Mouse (Mus musculus) lung, embryonic 15.5 days (tissue): ENCODE results near the gene Eml2. TPM values are rescaled to one million over a fixed set of nuclear protein-coding genes. Genes with fewer than 3 reads are reported as not detected.

Experiments
- ATAC-seq: fragments of 200-750 bp; cut with Nextera tagmentation; 2 replicates; pipeline ENCODE4 v1.8.0; 2017; ENCODE audit warnings: moderate number of reproducible peaks, borderline replicate concordance; ENCODE audit not compliant: low FRiP score, low TSS enrichment; ENCODE audit errors: extremely low read depth
- H3K27ac ChIP-seq: fragments of 300-500 bp; sonication (generic); 2 replicates; pipeline ENCODE4 v1.5.1; 2015; ENCODE audit warnings: moderate library complexity, mild to moderate bottlenecking, inconsistent platforms
- H3K27me3 ChIP-seq: fragments of 300-500 bp; sonication (generic); 2 replicates; pipeline ENCODE4 v1.6.1; 2015; ENCODE audit warnings: inconsistent platforms
- H3K36me3 ChIP-seq: fragments of 300-500 bp; sonication (generic); 2 replicates; pipeline ENCODE4 v1.6.1; 2015; ENCODE audit warnings: inconsistent platforms
- H3K4me1 ChIP-seq: fragments of 300-500 bp; sonication (generic); 2 replicates; pipeline ENCODE4 v1.6.1; 2015; ENCODE audit warnings: inconsistent platforms
- H3K4me2 ChIP-seq: fragments of 300-500 bp; sonication (generic); 2 replicates; pipeline ENCODE4 v1.6.1; 2015; ENCODE audit warnings: inconsistent platforms, mild to moderate bottlenecking, moderate library complexity
- H3K4me3 ChIP-seq: fragments of 300-500 bp; sonication (generic); 2 replicates; pipeline ENCODE4 v1.5.1; 2015; ENCODE audit warnings: mild to moderate bottlenecking, inconsistent platforms
- H3K9ac ChIP-seq: fragments of 300-500 bp; sonication (generic); 2 replicates; pipeline ENCODE4 v1.6.1; 2015; ENCODE audit warnings: inconsistent platforms
- H3K9me3 ChIP-seq: fragments of 300-500 bp; sonication (generic); 2 replicates; pipeline ENCODE4 v1.6.1; 2016; ENCODE audit warnings: inconsistent platforms
- WGBS: fragments of 180-500 bp; shearing (Covaris S2); methylation state at CpG from one replicate; pipeline ENCODE4 v1.1.7; 2015; 5-methylcytosine and 5-hydroxymethylcytosine counted together
- polyA plus RNA-seq: library from polyadenylated mRNA; unstranded; fragments of >200 nt; fragmentation: Nextera tagmentation; extraction: Ambion mirVana; gene quantifications from 2 replicates; pipeline ENCODE4 v1.2.1, GENCODE M21; 2015

The Eml2 gene
- polyA plus RNA-seq, 1 experiment from 2014 or later, result 12.2 TPM

DNA sequence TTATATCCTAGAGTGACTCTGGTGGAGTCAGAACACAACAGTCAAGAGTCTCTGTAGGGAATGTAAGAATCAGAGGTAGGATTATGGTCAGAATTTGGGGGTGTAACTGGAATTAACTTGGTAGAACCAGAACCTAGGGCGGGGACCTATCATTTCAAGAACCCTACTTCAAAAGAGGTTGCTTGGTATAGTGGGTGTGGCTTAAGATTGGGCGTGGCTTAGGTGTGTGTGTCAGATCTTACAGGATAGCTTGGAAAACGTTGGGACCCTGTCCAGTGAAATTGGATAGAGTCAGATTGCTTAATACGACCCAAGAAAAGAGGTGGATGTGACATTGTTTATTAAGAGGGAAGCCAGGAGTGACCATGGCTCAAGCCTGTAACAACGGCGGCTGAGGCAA is 3.7 kb downstream of the Eml2 start:
- no peak overlapping the region for H3K4me3 ChIP-seq
- no peak overlapping the region for H3K9ac ChIP-seq
- H3K4me1 ChIP-seq, result peaks cover 44% of the 10 kb centered on the region
- peaks cover 58% of the 10 kb centered on the region for H3K27me3 ChIP-seq
- H3K27ac ChIP-seq, result no peak overlapping the region
- peak overlapping the region; percentile 50; the same call in 1 of the 2 replicates for H3K4me2 ChIP-seq
- no peaks in the 10 kb centered on the region for H3K36me3 ChIP-seq
- no peak for ATAC-seq
- WGBS, result 33% methylated on average over 6 of the region's 6 CpGs
- H3K9me3 ChIP-seq, result no peaks in the 10 kb centered on the region

DNA sequence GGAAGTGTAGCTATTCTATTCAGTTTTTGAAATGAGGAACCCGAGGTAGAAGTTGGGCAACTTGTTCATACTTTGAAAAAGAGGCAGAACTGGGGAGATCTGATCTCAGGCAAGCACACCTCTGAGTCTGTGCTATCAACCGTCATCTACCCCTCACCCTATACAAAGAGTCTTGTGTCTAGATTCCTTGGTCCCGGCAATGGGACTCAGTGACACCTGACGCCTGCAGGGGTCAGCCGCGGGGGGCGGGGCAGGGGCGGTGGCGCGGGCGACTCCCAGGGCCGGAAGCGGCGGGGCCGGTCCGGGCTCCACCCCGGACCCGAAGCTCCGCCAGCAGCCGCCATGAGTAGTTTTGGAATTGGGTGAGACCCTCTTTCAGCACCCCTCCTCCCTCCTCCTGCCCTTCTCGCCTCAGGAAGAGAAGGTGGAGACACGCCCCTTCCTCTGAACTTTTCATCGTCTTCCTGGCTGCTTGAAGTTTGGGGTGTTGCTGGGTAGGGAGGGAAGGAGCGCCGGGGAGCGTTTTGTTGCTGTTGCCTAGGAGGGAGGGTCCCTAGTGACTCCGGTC is 4.7 kb downstream of the Eml2 start:
- Histone ChIP-seq H3K9me3 (no peaks in the 10 kb centered on the region), H3K4me1 (peaks cover 44% of the 10 kb centered on the region), H3K27ac (no peak overlapping the region), H3K4me3 (peak overlapping the region; percentile 57), H3K36me3 (peaks cover 1% of the 10 kb centered on the region), H3K27me3 (peaks cover 49% of the 10 kb centered on the region), H3K9ac (peak overlapping the region; percentile 67), H3K4me2 (peak overlapping the region; percentile 82)
- WGBS, result 1% methylated on average over 27 of the region's 27 CpGs
- ATAC-seq, result peak; percentile 27

DNA sequence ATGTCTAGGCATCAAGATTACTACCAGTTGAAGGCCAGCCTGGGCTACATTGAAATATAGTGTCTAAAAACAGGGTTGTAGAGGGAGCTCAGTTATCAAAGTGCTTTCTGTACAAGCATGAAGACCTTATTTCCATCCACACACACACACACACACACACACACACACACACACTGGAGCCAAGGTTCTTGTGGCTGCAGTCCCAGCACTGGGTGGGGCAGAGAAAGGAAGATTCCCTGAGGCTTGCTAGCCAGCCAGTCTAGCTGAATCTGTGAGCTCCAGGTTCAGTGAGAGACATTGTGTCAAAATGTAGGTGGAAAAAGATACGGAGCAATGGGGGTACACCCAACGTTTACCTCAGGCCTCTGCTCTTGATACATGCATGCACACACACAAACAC is 8.0 kb downstream of the Eml2 start:
- no peak for ATAC-seq
- Histone ChIP-seq H3K27me3 (peaks cover 16% of the 10 kb centered on the region), H3K36me3 (peaks cover 6% of the 10 kb centered on the region), H3K27ac (no peak overlapping the region), H3K4me3 (no peak overlapping the region), H3K9me3 (no peaks in the 10 kb centered on the region), H3K9ac (no peak overlapping the region), H3K4me1 (peaks cover 29% of the 10 kb centered on the region), H3K4me2 (no peak overlapping the region)
- 80% methylated on average over 2 of the region's 2 CpGs for WGBS

DNA sequence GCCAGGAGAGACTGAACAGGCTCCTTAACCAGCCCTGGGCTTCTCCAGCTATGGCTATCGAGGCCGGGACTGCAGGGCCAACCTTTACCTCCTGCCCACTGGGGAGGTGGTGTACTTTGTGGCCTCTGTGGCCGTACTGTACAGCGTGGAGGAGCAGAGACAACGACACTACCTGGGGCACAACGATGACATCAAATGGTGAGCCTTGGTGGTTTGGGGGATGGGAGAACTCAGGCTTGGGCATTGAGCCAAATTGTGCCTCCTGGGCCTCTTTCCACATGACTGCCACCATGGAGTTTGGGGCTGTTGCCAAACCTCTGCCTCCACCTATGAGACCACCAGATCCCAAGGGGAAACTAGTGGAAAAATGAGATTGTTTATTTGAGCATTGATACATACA is 8.5 kb downstream of the Eml2 start:
- no peak overlapping the region for H3K4me3 ChIP-seq
- no peak overlapping the region for H3K4me2 ChIP-seq
- H3K9ac ChIP-seq, result no peak overlapping the region
- peaks cover 25% of the 10 kb centered on the region for H3K4me1 ChIP-seq
- H3K36me3 ChIP-seq, result peaks cover 6% of the 10 kb centered on the region
- H3K27me3 ChIP-seq, result peaks cover 11% of the 10 kb centered on the region
- H3K27ac ChIP-seq, result no peak overlapping the region
- WGBS, result 64% methylated on average over 6 of the region's 6 CpGs
- no peaks in the 10 kb centered on the region for H3K9me3 ChIP-seq
- ATAC-seq, result no peak

DNA sequence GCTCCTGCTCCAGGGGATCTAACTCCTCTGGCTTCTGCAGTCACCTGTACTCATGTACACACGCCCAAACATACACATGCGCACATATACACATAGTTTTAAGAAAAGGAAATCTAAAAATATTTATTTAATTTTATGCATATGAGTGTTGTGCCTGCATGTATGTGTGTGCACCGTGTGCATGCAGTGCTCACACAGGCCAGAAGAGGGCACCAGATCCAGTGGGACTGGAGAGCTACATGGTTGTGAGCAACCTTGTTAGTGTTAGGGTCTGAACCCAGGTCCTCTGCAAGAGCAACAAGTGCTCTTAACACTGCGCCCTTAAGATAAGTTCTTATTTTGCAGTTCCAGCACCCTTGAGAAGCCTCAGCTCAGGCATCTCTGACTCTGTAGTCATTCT is 18.5 kb downstream of the Eml2 start:
- no peak overlapping the region for H3K4me2 ChIP-seq
- no peaks in the 10 kb centered on the region for H3K9me3 ChIP-seq
- H3K27ac ChIP-seq, result no peak overlapping the region
- H3K36me3 ChIP-seq, result peaks cover 39% of the 10 kb centered on the region
- 96% methylated on average over 4 of the region's 4 CpGs for WGBS
- no peak overlapping the region for H3K4me3 ChIP-seq
- no peak overlapping the region for H3K9ac ChIP-seq
- no peak for ATAC-seq
- H3K27me3 ChIP-seq, result no peaks in the 10 kb centered on the region
- no peaks in the 10 kb centered on the region for H3K4me1 ChIP-seq

DNA sequence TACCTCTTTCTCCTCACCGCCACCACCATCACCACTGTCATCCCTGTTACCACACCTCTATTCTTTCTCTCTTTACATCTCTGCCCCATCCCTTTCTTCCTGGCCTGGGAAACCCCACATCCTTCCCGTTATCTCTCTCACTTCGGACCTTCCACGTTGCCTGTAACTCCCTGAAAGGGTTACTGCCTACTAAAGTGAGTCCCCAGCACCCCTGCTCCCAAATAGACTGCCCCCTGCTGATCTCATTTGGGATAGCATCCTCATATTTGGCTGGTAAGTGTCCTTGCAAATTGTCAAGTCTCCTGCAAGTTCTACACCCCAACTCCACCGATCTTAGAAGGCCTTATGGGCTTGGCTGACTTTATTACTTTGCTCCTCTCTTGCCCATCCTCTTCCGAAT is 20.5 kb downstream of the Eml2 start:
- H3K9me3 ChIP-seq, result no peaks in the 10 kb centered on the region
- no peak overlapping the region for H3K9ac ChIP-seq
- H3K4me1 ChIP-seq, result no peaks in the 10 kb centered on the region
- H3K4me2 ChIP-seq, result no peak overlapping the region
- peaks cover 37% of the 10 kb centered on the region for H3K36me3 ChIP-seq
- whole genome bisulfite sequencing, result 59% methylated on average over 6 of the region's 6 CpGs
- H3K27ac ChIP-seq, result no peak overlapping the region
- no peak for ATAC-seq
- H3K27me3 ChIP-seq, result no peaks in the 10 kb centered on the region
- H3K4me3 ChIP-seq, result no peak overlapping the region

DNA sequence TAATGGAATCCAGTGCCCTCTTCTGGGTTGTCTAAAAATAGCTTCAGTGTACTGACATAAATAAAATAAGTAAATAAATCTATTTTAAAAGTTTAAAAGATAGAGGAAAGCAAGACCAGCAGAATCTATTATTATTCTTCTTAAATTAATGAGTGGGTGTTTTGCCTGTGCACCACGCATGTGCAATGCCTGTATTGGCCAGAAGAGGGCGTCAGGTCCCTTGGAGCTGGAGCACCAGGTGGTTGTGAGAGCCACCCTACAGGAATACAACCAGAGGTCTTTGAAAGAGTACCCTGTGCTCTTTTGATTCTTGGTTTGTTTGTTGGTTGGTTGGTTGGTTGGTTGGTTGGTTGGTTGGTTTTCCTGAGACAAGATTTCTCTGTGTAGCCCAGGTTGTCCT is 21.8 kb downstream of the Eml2 start:
- no peak overlapping the region for H3K9ac ChIP-seq
- H3K4me1 ChIP-seq, result no peaks in the 10 kb centered on the region
- no peaks in the 10 kb centered on the region for H3K27me3 ChIP-seq
- ATAC-seq, result no peak
- no peaks in the 10 kb centered on the region for H3K9me3 ChIP-seq
- WGBS, result 29% methylated on average over 2 of the region's 2 CpGs
- peaks cover 30% of the 10 kb centered on the region for H3K36me3 ChIP-seq
- no peak overlapping the region for H3K4me3 ChIP-seq
- no peak overlapping the region for H3K4me2 ChIP-seq
- H3K27ac ChIP-seq, result no peak overlapping the region

DNA sequence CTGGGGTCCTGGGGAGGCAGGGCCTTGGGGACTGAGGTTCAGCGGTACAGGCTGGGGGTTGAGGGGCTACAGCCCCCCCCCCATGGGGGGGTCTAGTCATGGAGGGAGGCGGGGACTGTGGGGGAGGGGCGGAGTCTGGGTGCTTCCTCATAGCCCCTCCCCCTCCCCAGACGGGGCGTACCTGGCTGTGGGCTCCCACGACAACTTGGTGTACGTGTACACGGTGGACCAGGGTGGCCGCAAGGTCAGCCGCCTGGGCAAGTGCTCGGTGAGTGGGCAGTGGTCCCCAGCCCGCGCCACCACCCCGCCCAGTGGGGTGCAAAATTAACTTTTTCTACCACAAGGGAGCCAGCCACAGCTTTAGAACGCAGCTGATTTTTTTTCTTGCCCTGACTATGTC is 25.4 kb downstream of the Eml2 start:
- no peak overlapping the region for H3K4me2 ChIP-seq
- 0 out of 2 replicates have a peak, but pooled peaks have one; percentile 19 for ATAC-seq
- H3K27me3 ChIP-seq, result no peaks in the 10 kb centered on the region
- H3K36me3 ChIP-seq, result peaks cover 16% of the 10 kb centered on the region
- H3K27ac ChIP-seq, result no peak overlapping the region
- H3K9me3 ChIP-seq, result no peaks in the 10 kb centered on the region
- H3K4me3 ChIP-seq, result no peak overlapping the region
- H3K4me1 ChIP-seq, result no peaks in the 10 kb centered on the region
- no peak overlapping the region for H3K9ac ChIP-seq
- 70% methylated on average over 15 of the region's 15 CpGs for whole genome bisulfite sequencing

DNA sequence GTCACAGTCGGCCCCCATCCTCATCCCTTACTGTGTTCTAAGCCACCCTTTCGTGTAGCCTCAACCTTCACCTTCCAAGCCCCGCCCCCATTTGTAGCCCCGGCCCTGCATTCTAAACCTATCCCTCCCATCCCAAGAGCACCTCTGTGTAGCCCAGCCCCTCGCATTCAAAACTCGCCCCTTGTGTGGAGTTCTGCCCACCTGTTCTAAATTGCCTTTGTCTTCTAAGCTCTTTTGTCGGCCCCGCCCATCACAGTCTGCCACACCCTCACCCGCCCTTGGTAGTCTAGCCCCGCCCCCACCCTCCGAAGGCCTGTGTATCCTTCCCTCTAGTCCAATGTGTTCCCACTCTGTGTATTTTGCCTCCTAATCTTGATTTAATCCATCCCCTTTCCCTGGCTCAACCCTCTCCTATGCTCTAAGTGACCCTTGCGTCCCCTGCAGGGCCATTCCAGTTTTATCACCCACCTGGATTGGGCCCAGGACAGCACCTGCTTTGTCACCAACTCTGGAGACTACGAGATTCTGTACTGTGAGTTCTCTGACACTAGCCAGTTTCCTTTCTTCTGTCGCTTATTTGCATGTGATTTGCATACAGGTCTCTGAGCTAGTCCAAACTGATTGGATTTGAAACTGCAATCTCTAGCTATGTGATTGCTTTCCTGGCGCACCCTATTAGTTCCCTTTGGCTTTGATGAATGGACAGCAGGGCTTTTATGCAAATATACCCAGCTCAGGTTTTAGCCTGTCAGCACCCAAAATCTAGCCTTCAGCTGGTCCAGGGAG is 26.0 kb downstream of the Eml2 start:
- Histone ChIP-seq H3K9ac (no peak overlapping the region), H3K36me3 (peaks cover 16% of the 10 kb centered on the region), H3K4me3 (no peak overlapping the region), H3K27me3 (no peaks in the 10 kb centered on the region), H3K4me1 (no peaks in the 10 kb centered on the region), H3K4me2 (no peak overlapping the region), H3K27ac (no peak overlapping the region), H3K9me3 (no peaks in the 10 kb centered on the region)
- peak; percentile 49; the same call in 1 of the 2 replicates for ATAC-seq
- WGBS, result 58% methylated on average over 15 of the region's 15 CpGs

DNA sequence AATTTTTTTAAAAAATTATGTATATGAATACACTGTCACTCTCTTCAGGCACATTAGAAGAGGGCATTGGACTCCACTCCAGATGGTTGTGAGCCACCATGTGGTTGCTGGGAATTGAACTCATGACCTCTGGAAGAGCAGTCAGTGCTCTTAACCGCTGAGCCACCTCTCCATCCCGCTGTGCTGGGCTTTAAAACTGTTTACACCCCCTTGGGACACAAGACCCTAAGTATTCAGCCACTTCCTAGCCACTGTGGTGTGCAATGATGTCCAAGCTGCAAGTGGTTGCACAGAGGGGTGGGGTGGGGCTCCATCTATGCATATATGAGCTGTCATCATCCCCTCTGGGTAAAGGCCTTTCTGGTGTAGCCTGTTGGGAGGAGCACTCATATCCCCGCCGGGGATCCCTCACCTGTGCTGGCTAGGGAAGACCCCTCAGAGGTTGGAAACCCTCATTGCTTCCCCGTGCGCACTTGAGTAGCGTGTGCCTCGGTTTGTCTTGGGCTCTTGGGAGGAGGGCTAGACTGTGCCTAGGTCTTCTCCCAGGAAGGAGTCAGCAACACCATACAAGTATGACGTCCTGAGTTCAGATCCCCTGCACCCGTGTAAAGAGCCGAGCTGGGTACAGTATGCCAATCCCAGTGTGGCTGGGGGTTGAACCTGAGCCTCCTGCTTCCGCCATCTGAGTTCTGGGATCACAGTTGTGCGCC is 32.1 kb downstream of the Eml2 start:
- no peak overlapping the region for H3K4me2 ChIP-seq
- H3K4me3 ChIP-seq, result no peak overlapping the region
- no peak overlapping the region for H3K9ac ChIP-seq
- WGBS, result 74% methylated on average over 13 of the region's 13 CpGs
- H3K36me3 ChIP-seq, result peaks cover 13% of the 10 kb centered on the region; the same call in 1 of the 2 replicates
- no peak overlapping the region for H3K27ac ChIP-seq
- no peaks in the 10 kb centered on the region for H3K9me3 ChIP-seq
- no peak for ATAC-seq
- peaks cover 9% of the 10 kb centered on the region; the same call in 1 of the 2 replicates for H3K4me1 ChIP-seq
- H3K27me3 ChIP-seq, result peaks cover 4% of the 10 kb centered on the region; the same call in 1 of the 2 replicates

DNA sequence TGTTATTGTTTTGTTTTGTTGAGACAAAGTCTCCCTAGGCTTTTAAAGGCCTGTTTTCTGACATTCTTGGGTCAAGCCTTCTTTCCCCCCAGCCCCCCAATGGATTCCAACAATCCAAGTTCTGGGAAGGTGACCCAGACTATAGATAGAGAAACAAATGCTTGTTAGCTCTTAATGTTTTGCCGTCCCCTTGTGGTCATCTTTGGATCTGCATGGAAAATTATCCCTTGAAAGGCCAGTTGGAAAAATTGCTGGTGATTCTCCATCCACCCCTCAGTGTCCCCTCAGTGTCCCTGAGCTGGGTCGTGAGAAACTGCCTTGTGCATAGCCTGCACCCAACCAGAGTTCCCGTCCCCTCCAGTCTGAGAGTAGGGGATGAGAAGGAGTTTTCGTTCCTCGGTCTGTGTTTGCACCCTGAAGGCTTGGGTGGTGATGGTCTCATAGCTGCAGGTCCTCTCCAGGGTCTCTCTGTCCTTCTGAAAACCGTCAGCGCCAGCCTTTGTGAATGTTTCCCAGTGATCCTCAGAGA is 32.8 kb downstream of the Eml2 start:
- 46% methylated on average over 7 of the region's 7 CpGs for WGBS
- no peaks in the 10 kb centered on the region for H3K9me3 ChIP-seq

More for the DNA sequence above, 32.8 kb downstream of the Eml2 start:
- H3K27me3 ChIP-seq, result peaks cover 4% of the 10 kb centered on the region; the same call in 1 of the 2 replicates
- ATAC-seq, result no peak
- peaks cover 9% of the 10 kb centered on the region; the same call in 1 of the 2 replicates for H3K36me3 ChIP-seq
- H3K4me3 ChIP-seq, result no peak overlapping the region
- H3K4me1 ChIP-seq, result peaks cover 9% of the 10 kb centered on the region; the same call in 1 of the 2 replicates
- H3K9ac ChIP-seq, result no peak overlapping the region
- H3K27ac ChIP-seq, result no peak overlapping the region
- no peak overlapping the region for H3K4me2 ChIP-seq
